Mouse (Mus musculus) mature B cell (primary cell): ENCODE results near the gene 4930572O03Rik.
"Not testable (repeated sequence)": the region's sequence is repeated elsewhere in the genome, so short reads cannot be mapped to it uniquely, and the experiment has no call there.

ENCODE experiments used
- in situ Hi-C: fragments of 300-500 bp; cut with MboI; formaldehyde crosslinking; loops from 2 replicates; pipeline ENCODE4 v1.14.3; 2019

Gene 4930572O03Rik

DNA sequence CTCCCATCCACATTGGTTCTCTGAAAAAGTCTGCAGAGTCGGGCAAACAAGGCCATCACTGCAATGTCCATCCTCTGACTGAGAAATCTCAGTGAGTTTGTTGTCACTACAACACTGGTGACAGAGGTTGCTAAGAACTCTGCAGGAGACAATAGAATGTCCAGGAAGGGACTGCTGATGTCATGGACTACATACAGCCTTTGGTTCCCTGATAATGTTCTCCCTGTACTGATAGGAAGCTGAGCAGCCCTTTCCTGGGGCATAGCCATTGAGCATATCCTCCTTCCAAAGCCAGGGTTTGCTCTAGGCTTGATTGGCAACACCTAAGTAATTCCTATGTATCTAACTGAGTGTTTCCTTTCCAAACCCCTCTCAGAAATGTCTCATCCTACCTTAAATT lies at the start of gene 4930572O03Rik:
4930572O03Rik (minus strand) TSS at position 101 of the 400 bp plus-strand sequence.
- in situ Hi-C loops = not testable (repeated sequence)

DNA sequence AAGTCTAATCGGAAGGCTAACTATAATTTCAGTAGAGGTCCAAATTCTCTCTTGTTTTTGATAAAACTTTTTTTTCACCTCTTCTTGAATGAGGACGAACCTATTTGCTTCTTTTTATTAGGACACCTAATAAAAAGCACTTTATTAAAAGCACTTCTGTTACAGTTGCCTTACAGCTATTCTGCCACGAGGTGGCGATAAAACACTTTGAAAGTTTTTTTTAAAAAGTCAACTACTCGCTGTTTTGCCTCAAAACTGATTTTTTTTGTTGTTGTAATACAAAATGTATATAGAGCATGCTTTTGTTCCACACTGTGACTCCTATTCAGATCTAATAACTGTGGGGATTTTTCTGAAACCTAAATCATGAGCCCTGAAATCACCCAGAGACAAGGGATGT lies 46.0 kb upstream of the 4930572O03Rik start:
- in situ Hi-C loops = not testable (repeated sequence)

DNA sequence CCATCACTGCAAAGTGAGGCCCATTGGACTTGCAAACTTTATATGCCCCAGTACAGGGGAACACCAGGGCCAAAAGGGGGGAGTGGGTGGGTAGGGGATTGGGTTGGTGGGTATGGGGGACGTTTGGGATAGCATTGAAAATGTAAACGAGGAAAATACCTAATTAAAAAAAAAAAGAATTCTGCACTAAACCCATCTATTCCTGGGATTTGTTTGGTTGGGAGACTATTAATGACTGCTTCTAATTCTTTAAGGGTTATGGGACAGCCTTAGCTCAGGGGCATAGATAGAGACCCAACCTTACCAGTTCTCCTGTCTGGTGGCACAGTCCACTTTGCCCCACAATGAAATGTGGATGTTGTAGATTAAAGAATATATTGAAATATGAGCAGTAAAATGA lies 40.9 kb upstream of the 4930572O03Rik start:
- in situ Hi-C loops = not testable (repeated sequence)

DNA sequence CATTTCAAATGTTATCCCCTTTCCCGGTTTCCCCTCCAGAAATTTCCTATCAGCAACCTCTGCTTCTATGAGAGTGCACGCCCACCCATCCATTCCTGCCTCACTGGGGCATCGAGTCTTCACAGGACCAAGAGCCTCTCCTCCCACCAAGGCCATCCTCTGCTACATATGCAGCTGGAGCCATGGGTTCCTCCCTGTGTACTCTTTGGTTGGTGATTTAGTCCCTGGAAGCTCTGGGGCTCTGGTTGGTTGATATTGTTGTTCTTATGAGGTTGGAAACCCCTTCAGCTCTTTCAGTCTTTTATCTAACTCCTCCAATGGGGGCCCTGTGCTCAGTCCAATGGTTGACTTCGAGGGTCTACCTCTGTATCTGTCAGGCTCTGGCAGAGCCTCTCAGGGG lies 35.0 kb upstream of the 4930572O03Rik start:
- in situ Hi-C loops = not testable (repeated sequence)

DNA sequence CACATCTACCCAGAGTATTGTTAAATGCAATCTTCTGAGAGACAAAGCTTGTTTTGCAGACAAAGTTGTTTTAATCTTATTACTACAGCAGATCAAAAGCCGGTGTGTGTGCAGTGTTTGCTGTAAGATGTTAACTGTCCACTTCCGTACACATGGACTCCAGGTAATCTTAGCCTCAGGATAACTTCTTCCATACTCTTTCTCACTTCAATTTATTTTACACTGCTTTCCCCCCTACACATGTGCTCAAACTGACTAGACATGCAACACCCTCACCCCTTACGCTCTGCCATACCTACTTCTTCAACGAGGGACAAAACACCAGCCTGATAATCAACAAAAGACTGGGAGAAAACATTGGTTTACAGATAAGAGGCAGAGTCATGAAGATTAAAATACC lies 34.0 kb upstream of the 4930572O03Rik start:
- in situ Hi-C loops = not testable (repeated sequence)

DNA sequence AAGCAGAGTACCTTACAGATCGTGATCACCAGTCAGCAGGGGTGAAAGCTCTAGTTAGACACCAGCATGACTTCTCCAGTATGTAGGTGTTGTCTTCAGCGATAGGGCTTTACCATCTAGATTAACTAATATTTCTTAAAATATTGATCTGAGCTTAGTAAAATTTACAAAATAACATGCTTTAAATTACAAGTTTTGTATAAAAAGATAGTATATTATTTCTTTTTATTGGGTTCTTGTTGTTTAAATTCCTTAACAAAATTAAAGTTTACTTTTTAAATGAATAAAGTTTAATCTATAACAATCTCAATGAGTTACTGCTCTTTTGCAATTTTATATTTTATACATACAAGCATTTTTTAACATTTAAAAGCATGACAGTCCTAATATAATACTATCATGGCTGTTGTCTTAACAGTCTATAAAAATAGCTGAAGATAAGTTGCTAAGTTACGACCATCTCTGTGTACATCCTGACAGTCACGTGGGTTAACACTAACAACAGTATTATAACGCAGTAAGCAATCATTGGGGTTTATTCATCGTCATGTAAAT lies 32.9 kb upstream of the 4930572O03Rik start:
- in situ Hi-C loops = not testable (repeated sequence)

DNA sequence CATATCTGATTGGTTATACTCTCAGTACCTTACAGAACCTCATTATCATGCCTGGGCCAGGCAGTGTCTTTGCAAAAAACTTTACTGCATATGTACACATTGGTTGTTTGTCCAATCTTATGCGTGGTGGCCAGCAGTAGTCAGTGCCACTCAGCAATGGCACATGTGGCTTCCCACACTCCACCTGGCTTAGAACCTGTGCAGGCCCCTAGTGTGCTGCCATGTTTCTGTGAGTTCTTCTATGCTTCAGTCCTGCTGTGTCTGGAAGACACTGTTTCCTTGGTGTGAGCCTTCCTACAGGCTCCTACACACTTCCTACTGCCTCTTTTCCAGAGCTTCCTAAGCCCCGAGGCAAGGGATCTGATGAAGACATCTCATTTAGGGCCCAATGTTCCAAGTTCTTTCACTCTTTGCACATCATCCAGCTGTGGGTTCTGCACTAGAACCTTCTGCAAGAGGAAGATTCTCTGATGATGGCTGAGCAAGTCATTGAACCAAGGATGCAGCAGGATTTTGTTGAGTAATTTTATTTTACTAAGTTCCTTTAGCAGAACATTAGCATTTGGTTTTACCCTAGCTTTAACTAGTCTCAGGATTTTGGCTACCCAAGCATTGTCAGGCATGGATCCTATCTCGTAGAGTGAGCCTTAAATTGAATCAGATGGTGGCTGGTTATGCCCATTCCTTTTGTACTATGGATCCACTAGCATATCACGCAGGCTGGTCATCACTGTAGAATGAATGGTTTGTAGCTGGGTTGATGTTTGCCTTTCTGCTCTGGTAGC lies 32.2 kb upstream of the 4930572O03Rik start:
- in situ Hi-C loops = not testable (repeated sequence)

DNA sequence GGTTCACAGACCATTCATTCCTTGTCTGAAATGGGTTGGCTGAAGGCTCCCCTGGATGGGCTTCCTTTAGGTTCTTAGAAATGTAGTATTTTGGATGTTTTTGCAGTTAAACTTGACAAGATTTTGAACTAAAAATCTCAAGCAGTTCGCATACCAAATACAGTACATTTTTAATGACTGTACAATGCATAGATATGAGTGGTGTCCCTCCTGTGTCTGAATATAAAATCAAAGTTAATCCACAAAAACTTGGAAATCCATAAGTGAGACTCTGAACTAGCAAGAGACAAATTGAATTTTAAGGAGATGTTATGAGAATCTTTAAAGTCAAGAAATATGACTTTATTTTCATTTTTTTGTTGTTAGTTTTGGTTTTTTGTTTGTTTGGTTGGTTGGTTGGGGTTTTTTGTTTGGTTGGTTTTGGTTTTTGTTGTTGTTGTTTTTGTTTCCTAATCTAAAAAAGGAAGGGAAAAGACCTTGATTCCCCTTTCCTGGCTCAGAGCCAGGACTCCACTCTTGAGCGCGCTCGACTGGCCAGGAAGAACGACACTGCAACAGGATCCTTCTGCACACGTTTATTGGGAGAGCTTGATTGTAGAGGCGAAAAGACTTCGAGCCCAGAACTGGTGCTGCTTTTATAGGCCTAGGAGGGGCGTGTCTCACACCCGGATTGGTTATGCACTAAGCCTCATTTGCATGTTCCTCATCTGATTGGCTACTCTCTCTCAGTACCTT lies 24.6 kb upstream of the 4930572O03Rik start:
- in situ Hi-C loops = not testable (repeated sequence)

DNA sequence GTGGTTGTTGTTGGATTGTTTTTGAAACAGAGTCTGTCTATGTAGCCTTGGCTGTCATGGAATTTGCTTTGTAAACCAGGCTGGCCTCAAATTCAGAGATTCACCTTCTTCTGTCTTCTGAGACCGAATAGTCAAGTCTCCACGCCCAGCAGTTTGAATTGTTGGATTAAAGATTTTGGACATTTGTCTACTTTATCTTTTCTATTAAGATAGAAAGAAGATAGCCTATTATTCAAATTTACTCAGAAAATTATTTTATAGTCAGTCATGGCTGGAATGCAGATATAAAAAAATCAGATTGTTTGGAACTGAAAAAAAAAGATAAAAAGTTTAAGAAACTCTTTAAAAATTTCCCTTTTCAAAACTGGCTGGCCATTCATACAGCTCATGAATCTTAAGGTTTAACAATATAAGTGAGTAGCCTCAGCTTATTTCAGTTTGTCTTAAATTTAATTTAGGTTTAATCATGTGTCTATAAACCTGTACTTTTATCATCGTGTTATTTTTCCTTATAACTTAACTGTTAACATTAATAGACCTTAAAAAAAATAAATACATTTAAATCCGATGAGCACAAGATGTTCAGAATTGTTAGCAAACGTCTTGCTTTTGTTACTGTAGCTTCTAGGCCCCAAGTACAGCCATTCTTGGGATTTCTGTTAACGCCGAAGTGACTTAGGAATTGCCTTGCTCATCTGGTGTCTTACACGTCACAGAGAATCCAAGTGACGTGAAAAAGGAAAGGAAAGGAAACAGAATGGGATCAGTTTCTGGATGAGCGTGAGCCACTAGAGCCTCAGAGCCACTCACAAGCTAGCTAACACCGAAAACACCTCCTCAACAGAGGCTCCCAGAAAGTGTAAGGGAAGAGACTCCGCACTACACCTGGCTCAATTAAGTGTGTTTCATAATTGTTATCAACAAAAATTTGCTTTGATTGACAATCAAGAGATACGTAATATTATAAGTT lies 23.4 kb upstream of the 4930572O03Rik start:
- in situ Hi-C loops = not testable (repeated sequence)

DNA sequence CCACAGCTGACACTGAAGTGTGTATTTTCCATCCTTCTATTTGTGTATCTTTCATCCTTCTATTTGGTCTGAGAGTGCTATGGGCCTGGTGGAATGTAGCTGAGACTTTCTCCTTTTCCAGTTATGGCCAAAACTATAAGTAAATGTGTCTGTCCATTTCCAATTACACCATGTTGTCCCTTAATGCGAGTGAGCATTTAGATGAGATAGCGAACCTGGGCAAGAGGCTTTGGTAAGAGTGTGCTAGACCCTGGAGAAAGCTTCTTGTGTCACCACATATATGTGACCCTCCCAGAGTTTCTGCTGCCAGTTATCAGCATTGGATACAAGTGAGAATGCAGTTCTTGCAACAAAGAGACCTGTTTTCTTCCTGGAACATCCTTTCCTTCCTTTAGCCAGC lies 22.0 kb upstream of the 4930572O03Rik start:
- in situ Hi-C loops = not testable (repeated sequence)

DNA sequence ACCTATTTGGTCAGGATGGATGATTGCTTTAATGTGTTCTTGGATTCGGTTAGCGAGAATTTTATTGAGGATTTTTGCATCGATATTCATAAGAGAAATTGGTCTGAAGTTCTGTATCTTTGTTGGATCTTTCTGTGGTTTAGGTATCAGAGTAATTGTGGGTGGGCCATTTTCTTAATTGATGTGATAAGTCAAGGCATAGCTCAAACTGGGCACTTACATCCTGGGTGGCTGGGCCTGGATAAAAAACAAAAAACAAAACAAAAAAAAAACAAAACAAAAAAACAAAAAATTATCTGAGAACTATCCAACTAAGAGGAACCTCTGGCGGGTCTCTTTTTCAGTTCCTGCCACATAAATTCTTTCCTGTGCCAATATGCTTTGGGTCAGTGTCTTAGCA lies 20.9 kb upstream of the 4930572O03Rik start:
- in situ Hi-C loops = not testable (repeated sequence)

DNA sequence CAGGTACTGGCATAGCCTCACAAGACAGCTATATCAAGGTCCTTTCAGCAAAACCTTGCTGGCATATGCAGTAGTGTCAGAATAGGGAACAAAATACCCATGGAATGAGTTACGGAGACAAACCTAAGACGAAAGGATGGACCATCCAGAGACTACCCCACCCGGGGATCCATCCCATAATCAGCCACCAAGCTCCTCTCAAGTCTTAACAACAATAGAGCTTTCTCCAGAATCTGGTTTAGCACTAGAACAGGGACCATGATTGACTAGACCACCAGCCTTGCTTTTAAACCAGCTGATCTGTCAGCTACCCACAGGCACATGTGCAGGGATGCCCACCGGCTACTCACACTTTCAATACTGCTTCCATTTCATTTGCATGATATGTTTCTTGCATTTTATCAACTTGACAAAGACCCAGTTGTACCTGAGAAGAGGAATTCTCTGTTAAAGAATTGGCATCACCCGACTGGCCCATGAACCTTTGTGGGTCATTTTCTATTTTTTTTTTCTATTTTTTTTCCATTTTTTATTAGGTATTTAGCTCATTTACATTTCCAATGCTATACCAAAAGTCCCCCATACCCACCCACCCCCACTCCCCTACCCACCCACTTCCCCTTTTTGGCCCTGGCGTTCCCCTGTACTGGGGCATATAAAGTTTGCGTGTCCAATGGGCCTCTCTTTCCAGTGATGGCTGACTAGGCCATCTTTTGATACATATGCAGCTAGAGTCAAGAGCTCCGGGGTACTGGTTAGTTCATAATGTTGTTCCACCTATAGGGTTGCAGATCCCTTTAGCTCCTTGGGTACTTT lies 17.8 kb upstream of the 4930572O03Rik start:
- in situ Hi-C loops = not testable (repeated sequence)

DNA sequence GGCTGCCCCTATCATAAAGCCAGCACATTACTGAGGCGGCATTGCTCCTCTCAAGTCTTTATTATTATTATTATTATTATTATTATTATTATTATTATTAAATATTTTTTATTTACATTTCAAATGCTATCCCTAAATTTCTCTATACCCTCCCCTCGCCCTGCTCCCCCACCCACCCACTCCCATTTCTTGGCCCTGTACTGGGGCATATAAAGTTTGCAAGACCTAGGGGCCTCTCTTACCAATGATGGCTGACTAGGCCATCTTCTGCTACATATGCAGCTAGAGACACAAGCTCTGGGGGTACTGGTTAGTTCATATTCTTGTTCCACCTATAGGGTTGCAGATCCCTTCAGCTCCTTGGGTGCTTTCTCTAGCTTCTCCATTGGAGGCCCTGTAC lies 17.1 kb upstream of the 4930572O03Rik start:
- in situ Hi-C loops = not testable (repeated sequence)

DNA sequence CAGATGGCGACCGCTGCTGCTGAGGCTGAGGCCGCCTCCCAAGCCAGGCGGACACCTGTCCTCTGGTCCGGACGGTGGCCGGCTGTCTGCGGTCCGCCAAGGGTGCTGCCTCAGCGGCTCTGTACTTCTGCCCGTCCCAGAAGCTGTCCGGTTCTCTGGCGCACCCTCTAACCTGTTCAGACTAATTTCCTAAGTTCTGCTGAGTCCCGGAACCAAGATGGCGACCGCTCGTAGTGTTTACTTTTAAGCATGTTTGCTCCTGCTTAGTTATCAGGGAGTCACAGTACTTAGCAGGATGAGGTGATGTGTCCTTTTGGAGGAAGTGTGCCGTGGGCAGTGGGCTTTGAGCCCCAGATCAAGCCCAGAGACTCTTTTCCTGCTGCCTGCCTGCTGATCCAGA lies 13.9 kb upstream of the 4930572O03Rik start:
- in situ Hi-C loops = not testable (repeated sequence)

DNA sequence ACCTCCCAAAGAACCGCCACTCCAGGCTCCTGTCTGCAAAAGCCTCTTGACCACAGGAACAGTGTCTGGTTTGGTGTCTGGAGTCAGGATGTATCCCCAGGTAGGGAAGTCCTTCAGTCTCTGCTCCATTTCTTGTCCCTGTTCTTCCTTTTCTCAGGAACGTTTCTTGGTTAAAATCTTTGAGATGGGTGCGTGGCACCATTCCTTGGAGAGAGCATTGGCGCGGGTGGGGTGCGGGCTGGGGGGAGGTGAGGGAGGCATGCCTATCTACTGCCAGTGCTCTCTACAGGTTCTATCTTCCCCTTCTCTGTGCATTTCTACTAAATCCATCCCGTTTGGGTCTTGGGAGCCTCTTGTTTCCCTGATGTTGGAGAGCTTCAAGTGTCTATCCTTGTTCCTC lies 7.0 kb upstream of the 4930572O03Rik start:
- in situ Hi-C loops = not testable (repeated sequence)

DNA sequence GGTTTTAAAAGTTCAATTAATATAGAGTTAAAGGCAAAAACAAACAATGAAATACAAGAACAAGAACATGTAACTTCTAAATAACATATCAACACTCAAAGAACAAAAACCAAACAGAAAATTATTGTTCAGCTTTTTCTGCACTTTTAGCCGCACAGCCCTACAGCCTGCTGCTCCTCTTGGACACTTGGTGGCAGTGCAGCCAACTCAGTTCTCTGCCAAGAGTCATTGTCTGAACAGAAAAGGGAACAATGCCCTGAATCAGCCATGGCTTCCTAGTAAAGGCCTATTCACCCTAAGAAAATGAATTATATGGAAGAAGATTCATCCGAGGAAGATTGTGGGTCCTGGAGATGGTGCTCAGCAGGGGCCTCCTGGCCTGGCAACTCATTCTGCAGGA lies 4.5 kb downstream of the 4930572O03Rik start:
- in situ Hi-C loops = not testable (repeated sequence)

DNA sequence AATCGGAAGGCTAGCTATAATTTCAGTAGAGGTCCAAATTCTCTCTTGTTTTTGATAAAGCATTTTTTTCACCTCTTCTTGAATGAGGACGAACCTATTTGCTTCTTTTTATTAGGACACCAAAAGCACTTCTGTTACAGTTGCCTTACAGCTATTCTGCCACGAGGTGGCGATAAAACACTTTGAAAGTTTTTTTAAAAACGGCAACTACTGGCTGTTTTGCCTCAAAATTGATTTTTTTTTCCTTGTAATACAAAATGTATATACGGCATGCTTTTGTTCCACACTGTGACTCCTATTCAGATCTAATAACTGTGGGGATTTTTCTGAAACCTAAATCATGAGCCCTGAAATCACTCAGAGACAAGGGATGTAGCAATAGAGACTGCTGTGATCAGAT lies 11.2 kb downstream of the 4930572O03Rik start:
- in situ Hi-C loops = not testable (repeated sequence)

DNA sequence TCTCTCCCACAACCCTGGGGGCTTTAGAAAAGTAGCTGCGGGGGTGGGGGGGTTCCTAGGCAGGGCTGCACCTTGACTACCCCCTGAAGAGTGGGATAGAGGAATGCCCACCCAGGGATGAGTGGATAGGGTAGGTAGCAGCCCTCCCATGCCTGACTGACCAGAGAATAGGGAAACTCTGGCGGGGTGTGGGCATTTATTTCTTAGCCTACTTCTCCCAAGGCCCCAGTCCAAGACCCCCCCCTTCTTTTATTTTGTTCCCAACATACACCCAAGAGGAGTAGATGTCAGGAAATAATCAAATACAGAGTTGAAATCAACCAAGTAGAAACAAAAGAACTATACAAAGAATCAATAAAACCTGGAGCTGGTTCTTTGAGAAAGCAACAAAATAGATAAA lies 19.2 kb downstream of the 4930572O03Rik start:
- in situ Hi-C loops = not testable (repeated sequence)

DNA sequence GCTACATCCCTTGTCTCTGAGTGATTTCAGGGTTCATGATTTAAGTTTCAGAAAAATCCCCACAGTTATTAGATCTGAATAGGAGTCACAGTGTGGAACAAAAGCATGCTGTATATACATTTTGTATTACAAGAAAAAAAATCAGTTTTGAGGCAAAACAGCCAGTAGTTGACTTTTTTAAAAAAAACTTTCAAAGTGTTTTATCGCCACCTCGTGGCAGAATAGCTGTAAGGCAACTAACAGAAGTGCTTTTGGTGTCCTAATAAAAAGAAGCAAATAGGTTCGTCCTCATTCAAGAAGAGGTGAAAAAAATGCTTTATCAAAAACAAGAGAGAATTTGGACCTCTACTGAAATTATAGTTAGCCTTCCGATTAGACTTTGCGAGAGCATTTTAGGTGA lies 26.8 kb downstream of the 4930572O03Rik start:
- in situ Hi-C loops = not testable (repeated sequence)

DNA sequence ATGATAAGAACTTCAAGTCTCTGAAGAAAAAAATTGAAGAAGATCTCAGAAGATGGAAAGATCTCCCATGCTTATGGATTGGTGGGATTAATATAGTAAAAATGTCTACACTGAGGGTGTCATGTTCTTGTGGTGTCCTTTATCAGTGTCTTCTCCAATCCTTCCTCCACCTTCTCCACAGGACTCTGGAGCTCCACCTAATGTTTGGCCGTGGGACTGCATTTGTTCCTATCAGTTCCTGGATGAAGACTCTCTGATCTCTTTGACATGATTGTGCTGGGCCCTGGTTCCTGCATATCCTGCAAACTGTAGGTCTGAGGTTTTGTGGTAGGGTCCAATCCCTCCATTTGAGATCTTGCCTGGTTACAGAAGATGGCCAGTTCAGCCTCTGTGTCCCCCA lies 28.7 kb downstream of the 4930572O03Rik start:
- in situ Hi-C loops = not testable (repeated sequence)

DNA sequence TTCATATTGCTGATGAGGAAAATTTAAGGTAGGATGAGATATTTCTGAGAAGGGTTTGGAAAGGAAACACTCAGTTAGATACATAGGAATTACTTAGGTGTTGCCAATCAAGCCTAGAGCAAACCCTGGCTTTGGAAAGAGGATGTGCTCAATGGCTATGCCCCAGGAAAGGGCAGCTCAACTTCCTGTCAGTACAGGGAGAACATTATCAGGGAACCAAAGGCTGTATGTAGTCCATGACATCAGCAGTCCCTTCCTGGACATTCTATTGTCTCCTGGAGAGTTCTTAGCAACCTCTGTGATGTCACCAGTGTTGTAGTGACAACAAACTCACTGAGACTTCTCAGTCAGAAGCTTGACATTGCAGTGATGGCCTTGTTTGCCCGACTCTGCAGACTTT lies 38.1 kb downstream of the 4930572O03Rik start, which contains the start of gene Speer4d:
Speer4d (plus strand) TSS at position 301 of the 400 bp plus-strand sequence.
- in situ Hi-C loops = not testable (repeated sequence)
